Mouse (Mus musculus) neural tube, embryonic 15.5 days (tissue): ENCODE measurements around the gene Gfod2. TPM values are rescaled to one million over a fixed set of nuclear protein-coding genes. Genes with fewer than 3 reads are reported as not detected.
A peak's percentile ranks its signal among the peaks of the same experiment; 100 is the strongest.

Source experiments
- ATAC-seq: fragments of 200-750 bp; cut with Nextera tagmentation; 2 replicates; pipeline ENCODE4 v1.8.0; 2017; ENCODE audit warnings: mild to moderate bottlenecking, moderate TSS enrichment, moderate library complexity; ENCODE audit not compliant: low FRiP score
- H3K27ac ChIP-seq: fragments of 300-500 bp; sonication (generic); replicated peaks from 2 replicates; pipeline ENCODE4 v1.5.1; 2015; ENCODE audit warnings: mild to moderate bottlenecking, inconsistent platforms
- H3K27me3 ChIP-seq: fragments of 300-500 bp; sonication (generic); replicated peaks from 2 replicates; pipeline ENCODE4 v1.6.1; 2015; ENCODE audit warnings: inconsistent platforms
- H3K36me3 ChIP-seq: fragments of 300-500 bp; sonication (generic); 2 replicates; pipeline ENCODE4 v1.6.1; 2015; ENCODE audit warnings: inconsistent platforms
- H3K4me1 ChIP-seq: fragments of 300-500 bp; sonication (generic); 2 replicates; pipeline ENCODE4 v1.6.1; 2015; ENCODE audit warnings: inconsistent platforms
- H3K4me2 ChIP-seq: fragments of 300-500 bp; sonication (generic); 2 replicates; pipeline ENCODE4 v1.6.1; 2015; ENCODE audit warnings: inconsistent platforms, mild to moderate bottlenecking, moderate library complexity
- H3K4me3 ChIP-seq: fragments of 300-500 bp; sonication (generic); replicated peaks from 2 replicates; pipeline ENCODE4 v1.5.1; 2015; ENCODE audit warnings: mild to moderate bottlenecking, inconsistent platforms
- H3K9ac ChIP-seq: fragments of 300-500 bp; sonication (generic); replicated peaks from 2 replicates; pipeline ENCODE4 v1.6.1; 2015; ENCODE audit warnings: mild to moderate bottlenecking, inconsistent platforms
- H3K9me3 ChIP-seq: fragments of 300-500 bp; sonication (generic); replicated peaks from 2 replicates; pipeline ENCODE4 v1.6.1; 2016; ENCODE audit warnings: inconsistent platforms
- WGBS: fragments of 180-500 bp; shearing (Covaris S2); methylation state at CpG from one replicate; pipeline ENCODE4 v1.1.7; 2015; ENCODE audit warnings: mixed read lengths; 5-methylcytosine and 5-hydroxymethylcytosine counted together
- polyA plus RNA-seq: library from polyadenylated mRNA; unstranded; fragments of >200 nt; fragmentation: Nextera tagmentation; extraction: Ambion mirVana; gene quantifications from 2 replicates; pipeline ENCODE4 v1.2.1, GENCODE M21; 2015

Gfod2 gene
- polyA plus RNA-seq, 1 experiment from 2014 or later = 73.8 TPM

GRCm38 (mm10) chr8:105689256-105689982, 69.0 kb downstream of the Gfod2 start:
- WGBS = 69% methylated on average over 35 of the region's 35 CpGs
- no peak overlapping the region for H3K27ac ChIP-seq
- no peak for ATAC-seq

GRCm38 (mm10) chr8:105688242-105688752, 70.2 kb downstream of the Gfod2 start:
- Histone ChIP-seq H3K9ac (no peak overlapping the region), H3K9me3 (no peaks in the 10 kb centered on the region), H3K27me3 (no peaks in the 10 kb centered on the region), H3K36me3 (peaks cover 6% of the 10 kb centered on the region), H3K4me2 (no peak overlapping the region), H3K27ac (no peak overlapping the region), H3K4me3 (no peak overlapping the region), H3K4me1 (0 out of 2 replicates have a peak, but pooled peaks cover 7% of the 10 kb centered on the region)
- no peak for ATAC-seq
- 82% methylated on average over 14 of the region's 14 CpGs for WGBS

More at GRCm38 (mm10) chr8:105689256-105689982, 69.0 kb downstream of the Gfod2 start:
- H3K27me3 ChIP-seq = no peaks in the 10 kb centered on the region
- H3K9ac ChIP-seq = no peak overlapping the region
- H3K4me3 ChIP-seq = no peak overlapping the region
- H3K4me1 ChIP-seq = peaks cover 17% of the 10 kb centered on the region
- no peaks in the 10 kb centered on the region for H3K9me3 ChIP-seq
- H3K4me2 ChIP-seq = no peak overlapping the region
- H3K36me3 ChIP-seq = no peaks in the 10 kb centered on the region

GRCm38 (mm10) chr8:105687512-105687911, 71.0 kb downstream of the Gfod2 start:
- peaks cover 13% of the 10 kb centered on the region for H3K36me3 ChIP-seq
- H3K27me3 ChIP-seq = no peaks in the 10 kb centered on the region
- H3K4me1 ChIP-seq = 0 out of 2 replicates have a peak, but pooled peaks cover 6% of the 10 kb centered on the region
- H3K4me3 ChIP-seq = no peak overlapping the region
- no peak for ATAC-seq
- no peak overlapping the region for H3K4me2 ChIP-seq
- H3K9ac ChIP-seq = no peak overlapping the region
- no peak overlapping the region for H3K27ac ChIP-seq
- 72% methylated on average over 8 of the region's 8 CpGs for WGBS
- no peaks in the 10 kb centered on the region for H3K9me3 ChIP-seq

GRCm38 (mm10) chr8:105686551-105686950, 71.9 kb downstream of the Gfod2 start:
- H3K4me1 ChIP-seq = 0 out of 2 replicates have a peak, but pooled peaks cover 6% of the 10 kb centered on the region
- H3K36me3 ChIP-seq = peaks cover 21% of the 10 kb centered on the region
- H3K27ac ChIP-seq = no peak overlapping the region
- H3K9me3 ChIP-seq = no peaks in the 10 kb centered on the region
- H3K4me3 ChIP-seq = no peak overlapping the region
- H3K4me2 ChIP-seq = no peak overlapping the region
- no peak overlapping the region for H3K9ac ChIP-seq
- H3K27me3 ChIP-seq = no peaks in the 10 kb centered on the region
- ATAC-seq = no peak
- 68% methylated on average over 6 of the region's 6 CpGs for WGBS

- Histone ChIP-seq H3K27ac (no peak within 1 kb of the TSS), H3K36me3 (peaks cover 28% of the 10 kb centered on the region), H3K4me1 (0 out of 2 replicates have a peak, but pooled peaks cover 6% of the 10 kb centered on the region), H3K27me3 (no peaks in the 10 kb centered on the region), H3K9ac (no peak within 1 kb of the TSS), H3K4me2 (peak within 1 kb of the TSS; percentile 34), H3K9me3 (no peaks in the 10 kb centered on the region), H3K4me3 (no peak within 1 kb of the TSS)
- no peak; the same call in 1 of the 2 replicates for ATAC-seq
- 16% methylated on average over 26 of the region's 26 CpGs for WGBS
Measured at GRCm38 (mm10) chr8:105685796-105686308, 72.6 kb downstream of the Gfod2 start, which contains the start of gene Carmil2. Gene Carmil2, plus strand, starts transcription at chr8:105686274.

GRCm38 (mm10) chr8:105685325-105685724, 73.1 kb downstream of the Gfod2 start:
- Histone ChIP-seq H3K27me3 (no peaks in the 10 kb centered on the region), H3K4me1 (0 out of 2 replicates have a peak, but pooled peaks cover 6% of the 10 kb centered on the region), H3K36me3 (peaks cover 33% of the 10 kb centered on the region), H3K9ac (no peak overlapping the region), H3K9me3 (no peaks in the 10 kb centered on the region), H3K4me2 (no peak overlapping the region), H3K4me3 (no peak overlapping the region), H3K27ac (no peak overlapping the region)
- ATAC-seq = no peak
- 78% methylated on average over 7 of the region's 7 CpGs for WGBS

GRCm38 (mm10) chr8:105677891-105678290, 80.6 kb downstream of the Gfod2 start:
- Histone ChIP-seq H3K27ac (no peak overlapping the region), H3K36me3 (peaks cover 81% of the 10 kb centered on the region), H3K4me2 (no peak overlapping the region), H3K9me3 (no peaks in the 10 kb centered on the region), H3K4me1 (no peaks in the 10 kb centered on the region), H3K4me3 (no peak overlapping the region), H3K9ac (no peak overlapping the region), H3K27me3 (no peaks in the 10 kb centered on the region)
- no peak for ATAC-seq
- 94% methylated on average over 1 of the region's 1 CpGs for WGBS

Other genes with a start within 250 kb of the Gfod2 start
- 1.0 and 1.1 TPM in 2 replicates for gene Hsd11b2, start 239.9 kb downstream of the Gfod2 start, polyA plus RNA-seq
- 219 and 243 TPM in 2 replicates for gene Atp6v0d1, start 192.6 kb downstream of the Gfod2 start, polyA plus RNA-seq
- gene Ripor1, start 153.4 kb downstream of the Gfod2 start, polyA plus RNA-seq = 34.0 and 37.4 TPM in 2 replicates
- gene Ctcf, start 122.1 kb downstream of the Gfod2 start, polyA plus RNA-seq = 87.0 and 113 TPM in 2 replicates
- gene Agrp, start 121.3 kb downstream of the Gfod2 start, polyA plus RNA-seq = 1.2 and 1.9 TPM in 2 replicates
- 21.5 and 28.5 TPM in 2 replicates for gene Carmil2, start 72.4 kb downstream of the Gfod2 start, polyA plus RNA-seq
- gene Acd, start 57.6 kb downstream of the Gfod2 start, polyA plus RNA-seq = 81.1 and 89.4 TPM in 2 replicates
- gene Pard6a, start 57.5 kb downstream of the Gfod2 start, polyA plus RNA-seq = 47.9 and 59.6 TPM in 2 replicates
- gene 4933405L10Rik, start 51.0 kb downstream of the Gfod2 start, polyA plus RNA-seq = 0.22 and 0.35 TPM in 2 replicates
- 13.9 and 16.2 TPM in 2 replicates for gene Enkd1, start 50.5 kb downstream of the Gfod2 start, polyA plus RNA-seq
- gene Ranbp10, start 68.7 kb upstream of the Gfod2 start, polyA plus RNA-seq = 9.9 and 10.4 TPM in 2 replicates
- gene Tsnaxip1, start 69.1 kb upstream of the Gfod2 start, polyA plus RNA-seq = 0.28 and 0.47 TPM in 2 replicates
- 47.5 and 49.3 TPM in 2 replicates for gene Cenpt, start 94.6 kb upstream of the Gfod2 start, polyA plus RNA-seq
- gene Thap11, start 96.5 kb upstream of the Gfod2 start, polyA plus RNA-seq = 55.8 and 58.3 TPM in 2 replicates
- gene Nutf2, start 101.9 kb upstream of the Gfod2 start, polyA plus RNA-seq = 145 and 174 TPM in 2 replicates
- gene Edc4, start 122.2 kb upstream of the Gfod2 start, polyA plus RNA-seq = 45.3 and 46.5 TPM in 2 replicates
- gene Nrn1l, start 134.9 kb upstream of the Gfod2 start, polyA plus RNA-seq = 1.4 and 1.5 TPM in 2 replicates
- 9.3 and 14.9 TPM in 2 replicates for gene Pskh1, start 141.8 kb upstream of the Gfod2 start, polyA plus RNA-seq
- gene Ctrl, start 175.2 kb upstream of the Gfod2 start, polyA plus RNA-seq = 3.2 and 3.5 TPM in 2 replicates
- gene Psmb10, start 179.8 kb upstream of the Gfod2 start, polyA plus RNA-seq = 86.8 and 142 TPM in 2 replicates
- gene Lcat, start 184.7 kb upstream of the Gfod2 start, polyA plus RNA-seq = 3.1 and 3.3 TPM in 2 replicates
- 10.8 and 14.1 TPM in 2 replicates for gene Slc12a4, start 207.4 kb upstream of the Gfod2 start, polyA plus RNA-seq
- not detected in 2 replicates for gene Dpep3, start 220.8 kb upstream of the Gfod2 start, polyA plus RNA-seq
- 27.8 and 30.6 TPM in 2 replicates for gene Dus2, start 232.7 kb upstream of the Gfod2 start, polyA plus RNA-seq
- gene Dpep2nb, start 247.3 kb upstream of the Gfod2 start, polyA plus RNA-seq = 0.14 TPM in 1 of 2 replicates, not detected in the other